Mouse (Mus musculus): Measurements from ENCODE around the gene Cav2.

The Cav2 gene

GRCm38 (mm10) chr6:17280939-17281756 lies at the start of gene Cav2:
Gene Cav2 (plus strand): TSS chr6:17281185.
- DNase-seq (ENCODE audit: low spot score) = peak; percentile 53

- no peak for DNase-seq (ENCODE audit: low spot score)
Measured at GRCm38 (mm10) chr6:17239693-17240092, 41.3 kb upstream of the Cav2 start.

GRCm38 (mm10) chr6:17241013-17241412 lies 40.0 kb upstream of the Cav2 start:
- no peak for DNase-seq (ENCODE audit: low spot score)

GRCm38 (mm10) chr6:17246959-17247358 lies 34.0 kb upstream of the Cav2 start:
- no peak for DNase-seq (ENCODE audit: low spot score)

- DNase-seq (ENCODE audit: low spot score) = no peak
Measured at GRCm38 (mm10) chr6:17247673-17248072, 33.3 kb upstream of the Cav2 start.

GRCm38 (mm10) chr6:17248241-17248640 lies 32.7 kb upstream of the Cav2 start:
- no peak for DNase-seq (ENCODE audit: low spot score)

GRCm38 (mm10) chr6:17251958-17252357 lies 29.0 kb upstream of the Cav2 start:
- DNase-seq (ENCODE audit: low spot score) = no peak

GRCm38 (mm10) chr6:17258142-17258541 lies 22.8 kb upstream of the Cav2 start:
- no peak for DNase-seq (ENCODE audit: low spot score)

GRCm38 (mm10) chr6:17258911-17259310 lies 22.1 kb upstream of the Cav2 start:
- DNase-seq (ENCODE audit: low spot score) = no peak

GRCm38 (mm10) chr6:17262786-17263185 lies 18.2 kb upstream of the Cav2 start:
- no peak for DNase-seq (ENCODE audit: low spot score)

- no peak for DNase-seq (ENCODE audit: low spot score)
Measured at GRCm38 (mm10) chr6:17265043-17265442, 15.9 kb upstream of the Cav2 start.

- DNase-seq (ENCODE audit: low spot score) = no peak
Measured at GRCm38 (mm10) chr6:17266466-17266865, 14.5 kb upstream of the Cav2 start.

GRCm38 (mm10) chr6:17278366-17278765 lies 2.6 kb upstream of the Cav2 start:
- no peak for DNase-seq (ENCODE audit: low spot score)

- no peak for DNase-seq (ENCODE audit: low spot score)
Measured at GRCm38 (mm10) chr6:17281757-17282092, 740 bp downstream of the Cav2 start.

GRCm38 (mm10) chr6:17282159-17282558 lies 1.2 kb downstream of the Cav2 start:
- DNase-seq (ENCODE audit: low spot score) = no peak

- no peak for DNase-seq (ENCODE audit: low spot score)
Measured at GRCm38 (mm10) chr6:17283834-17284233, 2.8 kb downstream of the Cav2 start.

- no peak for DNase-seq (ENCODE audit: low spot score)
Measured at GRCm38 (mm10) chr6:17286381-17286780, 5.4 kb downstream of the Cav2 start.

- no peak for DNase-seq (ENCODE audit: low spot score)
Measured at GRCm38 (mm10) chr6:17295116-17295515, 14.1 kb downstream of the Cav2 start.

GRCm38 (mm10) chr6:17305954-17306601 lies 25.1 kb downstream of the Cav2 start, which contains the start of gene Cav1:
Gene Cav1 (plus strand): TSS chr6:17306335.
- DNase-seq (ENCODE audit: low spot score) = peak; percentile 56

- DNase-seq (ENCODE audit: low spot score) = no peak
Measured at GRCm38 (mm10) chr6:17306602-17307325, 25.8 kb downstream of the Cav2 start.

GRCm38 (mm10) chr6:17307461-17308115 lies 26.6 kb downstream of the Cav2 start:
- DNase-seq (ENCODE audit: low spot score) = peak; percentile 44

GRCm38 (mm10) chr6:17308661-17309060 lies 27.7 kb downstream of the Cav2 start:
- DNase-seq (ENCODE audit: low spot score) = no peak

All from layer of hippocampus, adult 11-12 months (tissue).